Mouse (Mus musculus) CD4-positive helper T cell, adult 2 months (primary cell): Measurements from ENCODE around the gene Hivep2.
A peak's percentile ranks its signal among the peaks of the same experiment; 100 is the strongest.

Experiments used
- DNase-seq: peaks from one replicate; pipeline ENCODE4 v3.0.0-alpha.2; 2012; ENCODE audit warnings: low read depth, missing footprints, low spot score

Hivep2 gene

GRCm38 (mm10) chr10:14019198-14019597, 53.3 kb downstream of the Hivep2 start:
- DNase-seq, result no peak

- no peak for DNase-seq
Observed at GRCm38 (mm10) chr10:14020253-14020652, 54.4 kb downstream of the Hivep2 start.

GRCm38 (mm10) chr10:14024971-14025370, 59.1 kb downstream of the Hivep2 start:
- no peak for DNase-seq

DNA sequence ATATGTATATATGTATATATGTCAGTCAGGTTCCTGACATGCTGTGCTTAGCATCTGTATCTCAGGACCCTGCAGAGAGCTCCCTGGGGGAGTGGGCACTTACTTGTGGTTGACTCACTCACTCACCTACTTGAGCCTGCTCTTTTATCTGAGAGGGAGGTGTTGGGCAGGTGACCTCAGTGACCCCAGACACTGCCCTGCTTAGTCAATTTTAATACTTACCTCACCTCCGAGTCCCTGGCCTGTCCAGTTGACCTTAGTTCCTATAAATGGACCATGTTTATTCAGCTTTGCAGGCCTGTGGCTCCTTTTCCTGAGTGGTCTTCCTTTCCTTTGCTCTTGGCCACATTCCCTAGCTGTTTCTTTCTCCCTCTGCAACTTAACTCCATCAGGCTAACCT, 61.9 kb downstream of the Hivep2 start:
- DNase-seq, result no peak

DNA sequence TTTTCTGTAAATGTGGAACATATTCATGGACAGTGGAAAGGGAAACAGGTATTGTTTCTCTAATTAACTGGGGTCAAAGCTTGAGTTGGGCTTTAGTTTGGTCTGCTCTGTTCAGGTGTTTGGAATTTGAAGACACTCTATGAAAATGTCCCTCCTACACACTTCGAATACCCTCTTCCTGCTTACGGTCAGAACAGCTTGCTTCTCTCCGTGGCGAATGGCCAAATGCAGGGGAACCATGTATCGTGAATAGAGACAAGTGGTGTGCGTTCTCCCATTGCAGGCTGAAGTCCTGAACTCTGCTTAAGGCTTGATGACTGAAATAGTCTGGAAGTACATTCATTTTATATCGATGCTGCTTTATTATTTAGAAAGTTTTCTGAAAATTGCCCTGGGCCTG, 63.1 kb downstream of the Hivep2 start:
- DNase-seq, result no peak

DNA sequence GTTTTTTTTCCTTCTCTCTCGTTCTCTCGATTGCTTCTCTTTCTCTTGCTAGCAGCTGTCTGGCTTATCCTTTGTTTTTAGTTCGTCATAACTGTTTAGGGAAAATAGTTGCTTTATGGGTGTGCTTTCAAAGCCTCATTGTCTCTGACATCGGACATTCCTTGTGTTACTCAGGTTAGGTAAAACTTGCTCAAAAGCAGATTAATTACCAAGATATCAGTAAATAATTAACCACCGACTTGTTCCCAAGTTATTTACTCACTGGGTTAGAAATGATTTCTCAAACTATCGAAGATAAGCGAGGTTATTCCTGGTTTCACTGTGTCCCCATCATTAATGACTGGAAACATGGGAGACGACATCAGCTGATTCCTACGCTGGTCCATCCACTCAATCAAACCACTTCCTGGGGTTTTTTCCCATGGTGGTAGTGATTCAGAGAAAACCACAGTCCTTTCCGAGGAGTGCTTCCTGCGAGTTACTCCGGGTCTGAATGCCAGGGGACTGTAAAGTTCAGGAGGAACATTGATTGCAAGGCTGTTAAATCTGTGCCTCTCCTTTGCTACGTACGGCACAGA, 64.7 kb downstream of the Hivep2 start:
- no peak for DNase-seq

- DNase-seq, result no peak
Observed at GRCm38 (mm10) chr10:14032532-14032931, 66.7 kb downstream of the Hivep2 start.

- DNase-seq, result peak; percentile 47
Observed at GRCm38 (mm10) chr10:14034046-14034445, 68.2 kb downstream of the Hivep2 start.

GRCm38 (mm10) chr10:14034790-14035189, 68.9 kb downstream of the Hivep2 start:
- DNase-seq, result no peak

DNA sequence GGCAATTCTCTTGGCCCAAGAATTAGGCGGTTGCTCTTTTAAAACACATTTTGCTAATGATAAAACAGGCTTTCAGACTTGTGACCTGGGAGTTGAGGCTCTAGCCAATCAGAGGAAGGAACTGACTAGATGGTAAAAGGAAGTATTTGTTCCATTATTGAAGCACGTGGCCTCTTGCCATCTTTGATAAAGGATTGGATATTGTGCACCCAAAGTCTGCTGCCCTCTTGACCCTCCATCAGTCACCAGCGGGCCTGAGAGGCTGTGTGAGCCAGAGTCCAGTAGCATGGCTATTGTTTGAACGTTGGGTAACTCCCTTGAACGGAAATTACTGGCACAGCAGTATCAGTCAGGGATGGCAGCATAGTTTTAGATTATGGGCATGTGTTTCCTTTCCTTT, 69.7 kb downstream of the Hivep2 start:
- DNase-seq, result no peak

- DNase-seq, result no peak
Observed at GRCm38 (mm10) chr10:14036472-14036871, 70.6 kb downstream of the Hivep2 start.

DNA sequence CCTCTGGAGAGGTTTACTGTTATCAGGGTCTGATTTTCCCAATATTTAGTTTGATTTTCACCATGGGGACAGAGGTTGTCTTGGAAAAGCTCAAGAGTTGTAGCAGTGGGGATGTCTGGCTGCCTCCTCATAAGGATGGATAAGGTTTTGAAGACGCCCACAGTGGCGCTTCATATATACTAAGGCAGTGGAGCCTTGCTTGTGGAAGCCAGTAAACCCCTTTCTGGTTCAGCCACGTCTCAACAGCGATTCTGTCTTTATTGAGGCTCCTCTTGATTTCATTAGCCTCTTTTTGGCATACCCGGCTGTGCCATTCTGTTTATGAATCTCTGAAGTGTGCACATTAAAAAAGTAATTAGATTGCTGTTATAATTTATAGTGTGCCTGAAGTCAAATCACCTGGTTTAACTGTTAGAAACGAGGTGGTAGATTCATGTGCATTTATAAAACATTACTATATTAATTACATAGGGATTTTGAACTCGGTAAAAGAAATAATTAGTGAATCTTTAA, 72.2 kb downstream of the Hivep2 start:
- no peak for DNase-seq

- peak; percentile 64 for DNase-seq
Observed at GRCm38 (mm10) chr10:14040716-14041470, 75.0 kb downstream of the Hivep2 start.

DNA sequence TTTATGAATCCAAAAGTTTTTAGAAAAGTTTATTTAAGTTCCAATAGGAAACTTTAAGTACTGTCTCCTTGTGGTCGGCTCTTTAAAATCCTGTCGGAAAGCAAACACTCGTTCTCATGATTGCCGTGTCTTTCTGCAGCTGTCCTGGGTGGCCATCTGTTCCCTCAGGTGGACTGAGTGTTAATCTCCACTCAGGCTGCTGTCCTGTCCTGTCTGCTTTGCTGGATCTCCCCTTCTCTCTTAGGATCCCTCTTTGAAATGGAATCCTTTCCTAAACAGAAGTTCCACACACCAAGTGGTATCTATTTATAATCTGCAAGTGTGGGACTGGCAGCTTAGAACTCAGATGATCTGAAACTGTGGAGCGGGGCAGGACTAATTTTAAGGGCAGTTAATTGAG, 75.7 kb downstream of the Hivep2 start:
- DNase-seq, result no peak

- DNase-seq, result peak; percentile 74
Observed at GRCm38 (mm10) chr10:14042539-14043348, 76.9 kb downstream of the Hivep2 start.

GRCm38 (mm10) chr10:14043349-14043710, 77.5 kb downstream of the Hivep2 start:
- peak; percentile 55 for DNase-seq

DNA sequence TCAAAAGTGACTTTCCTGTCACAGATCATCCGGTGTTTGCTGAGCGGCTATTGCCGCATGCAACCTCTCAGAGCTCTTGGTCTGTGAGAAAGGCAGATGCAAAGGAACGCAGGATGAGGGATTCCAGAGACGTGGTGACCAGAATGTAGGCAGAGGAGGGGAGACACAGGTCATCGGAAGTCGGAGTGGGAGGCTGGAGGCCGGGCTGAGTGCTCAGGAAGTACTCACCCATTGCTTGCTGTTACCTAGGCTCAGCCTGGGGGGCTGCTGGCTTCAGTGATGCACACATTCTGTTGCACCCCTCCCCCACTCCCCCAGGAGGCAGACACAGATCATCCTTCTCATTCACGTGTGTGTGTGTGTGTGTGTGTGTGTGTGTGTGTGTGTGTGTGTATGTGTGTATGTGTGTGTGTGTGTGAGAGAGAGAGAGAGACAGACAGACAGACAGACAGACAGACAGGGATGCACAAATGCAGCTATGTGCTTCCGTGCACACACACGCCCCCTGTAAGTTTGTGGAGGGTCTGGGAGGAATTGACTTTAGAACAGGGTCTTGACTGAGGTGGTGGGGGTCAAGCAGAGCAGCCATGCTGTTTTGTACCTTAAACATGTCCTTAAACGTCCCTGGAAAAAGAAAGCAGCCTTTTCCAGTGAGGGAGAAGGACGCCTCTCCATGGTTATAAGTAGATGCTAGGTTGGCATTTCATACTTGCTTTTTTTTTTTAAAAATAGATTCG, 78.3 kb downstream of the Hivep2 start:
- DNase-seq, result peak; percentile 77

- peak; percentile 77 for DNase-seq
Observed at GRCm38 (mm10) chr10:14044783-14045392, 79.0 kb downstream of the Hivep2 start.

- peak; percentile 86 for DNase-seq
Observed at GRCm38 (mm10) chr10:14045745-14046144, 79.9 kb downstream of the Hivep2 start.

GRCm38 (mm10) chr10:14046171-14046651, 80.3 kb downstream of the Hivep2 start:
- peak; percentile 78 for DNase-seq

GRCm38 (mm10) chr10:14046935-14047334, 81.1 kb downstream of the Hivep2 start:
- peak; percentile 67 for DNase-seq
